Mouse (Mus musculus) liver, embryonic 11.5 days (tissue): ENCODE data around the gene Ankdd1a. TPM values are rescaled to one million over a fixed set of nuclear protein-coding genes. Genes with fewer than 3 reads are reported as not detected.

Experiments
- ATAC-seq: fragments of 200-750 bp; cut with Nextera tagmentation; replicated peaks from 2 replicates; pipeline ENCODE4 v1.8.0; 2017; ENCODE audit warnings: moderate number of reproducible peaks, mild to moderate bottlenecking, moderate TSS enrichment, moderate library complexity; ENCODE audit not compliant: low FRiP score
- DNase-seq: peaks from one replicate; pipeline ENCODE4 v3.0.0-alpha.2; 2017; ENCODE audit warnings: low spot score
- H3K27ac ChIP-seq: fragments of 300-500 bp; sonication (generic); 2 replicates; pipeline ENCODE4 v1.5.1; 2014; ENCODE audit warnings: mild to moderate bottlenecking, low read depth, low read length, control low read depth
- H3K27me3 ChIP-seq: fragments of 300-500 bp; sonication (generic); replicated peaks from 2 replicates; pipeline ENCODE4 v1.6.1; 2014; ENCODE audit warnings: low read length, mixed read lengths; ENCODE audit not compliant: control insufficient read depth, insufficient read depth
- H3K36me3 ChIP-seq: fragments of 300-500 bp; sonication (generic); 2 replicates; pipeline ENCODE4 v1.6.1; 2014; ENCODE audit warnings: mild to moderate bottlenecking, low read length, moderate library complexity, mixed read lengths; ENCODE audit not compliant: control insufficient read depth, insufficient read depth
- H3K4me1 ChIP-seq: fragments of 300-500 bp; sonication (generic); replicated peaks from 2 replicates; pipeline ENCODE4 v1.6.1; 2014; ENCODE audit warnings: low read length, mixed read lengths; ENCODE audit not compliant: control insufficient read depth, insufficient read depth
- H3K4me2 ChIP-seq: fragments of 300-500 bp; sonication (generic); 2 replicates; pipeline ENCODE4 v1.6.1; 2014; ENCODE audit warnings: mild to moderate bottlenecking, control low read depth, moderate library complexity
- H3K4me3 ChIP-seq: fragments of 300-500 bp; sonication (generic); 2 replicates; pipeline ENCODE4 v1.5.1; 2014; ENCODE audit warnings: low read depth, low read length, control low read depth
- H3K9ac ChIP-seq: fragments of 300-500 bp; sonication (generic); 2 replicates; pipeline ENCODE4 v1.6.1; 2014; ENCODE audit warnings: low read depth, low read length, control low read depth
- H3K9me3 ChIP-seq: fragments of 300-500 bp; sonication (generic); 2 replicates; pipeline ENCODE4 v1.6.1; 2016; ENCODE audit warnings: low read length, inconsistent platforms, mixed read lengths; ENCODE audit not compliant: control insufficient read depth
- WGBS: fragments of 180-500 bp; shearing (Covaris S2); extraction: QIAGEN DNeasy Blood & Tissue Kit; methylation state at CpG from one replicate; pipeline ENCODE4 v1.1.7; 2014; 5-methylcytosine and 5-hydroxymethylcytosine counted together
- polyA plus RNA-seq: library from polyadenylated mRNA; unstranded; fragments of >200 nt; fragmentation: Nextera tagmentation; extraction: Ambion mirVana; gene quantifications from 2 replicates; pipeline ENCODE4 v1.2.1, GENCODE M21; 2014

Ankdd1a gene
- not detected in 2 replicates for polyA plus RNA-seq

DNA sequence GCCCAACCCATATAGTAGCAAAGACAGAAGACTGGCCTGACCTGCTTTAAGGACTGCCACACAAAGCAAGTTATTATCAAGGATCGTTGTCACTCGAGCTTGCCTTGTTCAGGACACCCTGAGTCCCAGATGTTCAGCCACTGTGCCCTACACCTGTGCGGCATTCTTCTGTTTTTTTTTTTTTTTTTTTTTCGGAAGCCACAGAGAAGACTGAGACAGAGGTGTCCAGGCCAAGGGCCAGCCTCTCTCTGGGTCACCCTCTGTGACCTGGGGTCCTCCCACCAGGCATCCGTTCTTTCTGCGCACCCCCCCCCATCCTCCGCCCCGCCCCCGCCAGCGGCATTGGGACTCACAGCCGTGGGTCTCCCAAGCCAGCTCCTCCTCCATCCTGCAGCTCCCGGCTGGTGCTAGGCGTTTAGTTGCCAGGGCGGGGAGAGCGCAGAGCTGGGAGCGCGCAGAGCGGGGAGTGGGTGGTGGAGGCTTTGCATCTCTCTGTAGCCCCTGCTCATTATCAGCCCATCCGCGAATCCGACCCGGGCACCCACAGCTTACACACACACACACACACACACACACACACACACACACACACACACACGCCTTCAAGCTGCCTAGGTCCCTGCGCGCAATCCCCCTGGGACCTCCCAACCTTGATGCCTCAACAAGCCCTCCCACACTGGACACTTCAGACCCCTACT lies at the start of gene Ankdd1a:
Gene Ankdd1a (minus strand): TSS at position 387 of the 698 bp plus-strand sequence.
- Histone ChIP-seq H3K9ac (no peak within 1 kb of the TSS), H3K4me1 (no peaks in the 10 kb centered on the region; the same call in 1 of the 2 replicates), H3K36me3 (no peaks in the 10 kb centered on the region), H3K27me3 (peaks cover 7% of the 10 kb centered on the region; the same call in 1 of the 2 replicates), H3K4me3 (no peak within 1 kb of the TSS), H3K27ac (no peak within 1 kb of the TSS), H3K4me2 (peak within 1 kb of the TSS; percentile 48), H3K9me3 (no peaks in the 10 kb centered on the region)
- whole genome bisulfite sequencing: 20% methylated on average over 25 of the region's 25 CpGs
- DNase-seq (no peak), ATAC-seq (no peak)

DNA sequence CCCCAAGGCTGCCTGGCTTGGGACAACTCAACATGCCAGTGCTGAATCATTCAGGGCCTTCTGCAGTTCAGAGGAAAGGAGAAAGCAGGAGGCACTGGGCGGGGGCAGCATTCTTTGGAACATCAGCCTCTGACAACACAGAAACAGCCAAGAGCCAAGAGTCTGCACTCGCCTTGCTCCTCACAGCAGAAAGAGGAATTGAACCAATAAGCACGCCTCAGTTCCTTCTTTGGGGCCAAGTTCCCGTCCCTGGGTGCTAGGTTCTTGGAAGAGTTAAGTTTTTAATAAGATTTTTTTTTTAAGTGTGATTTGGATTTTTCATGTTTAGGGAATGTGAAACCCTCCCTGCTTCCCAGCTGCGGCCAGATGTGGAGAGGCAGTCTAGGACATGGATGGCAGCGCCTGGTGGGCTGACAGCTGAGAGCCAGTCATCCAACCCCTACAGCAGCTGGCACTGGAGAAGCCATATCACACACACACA lies 49.5 kb upstream of the Ankdd1a start:
- no peak overlapping the region for H3K4me2 ChIP-seq
- no peak for ATAC-seq
- H3K36me3 ChIP-seq: peaks cover 31% of the 10 kb centered on the region
- peaks cover 5% of the 10 kb centered on the region for H3K4me1 ChIP-seq
- no peak overlapping the region for H3K27ac ChIP-seq
- H3K9ac ChIP-seq: no peak overlapping the region
- H3K4me3 ChIP-seq: no peak overlapping the region
- H3K9me3 ChIP-seq: no peaks in the 10 kb centered on the region
- no peaks in the 10 kb centered on the region for H3K27me3 ChIP-seq
- no peak for DNase-seq
- WGBS: 80% methylated on average over 6 of the region's 6 CpGs

DNA sequence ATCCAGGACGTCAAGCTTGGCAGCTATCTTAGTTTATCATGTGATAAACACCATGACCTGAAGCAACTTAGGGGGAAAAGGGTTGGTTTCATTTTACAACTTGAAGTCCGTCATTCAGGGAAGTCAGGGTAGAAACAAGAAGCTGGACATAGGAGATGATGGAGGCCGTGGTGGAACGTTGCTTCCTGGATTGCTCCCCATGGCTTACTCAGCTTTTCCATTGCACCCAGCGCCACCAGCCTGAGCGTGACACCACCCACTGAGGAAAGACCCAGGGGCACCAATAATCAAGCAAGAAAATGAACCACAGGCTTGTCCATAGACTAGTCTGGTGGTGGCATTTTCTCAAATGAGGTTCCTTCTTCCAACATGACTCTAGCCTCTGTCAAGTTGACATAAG lies 48.8 kb upstream of the Ankdd1a start:
- H3K9me3 ChIP-seq: no peaks in the 10 kb centered on the region
- no peak overlapping the region for H3K9ac ChIP-seq
- peaks cover 3% of the 10 kb centered on the region; the same call in 1 of the 2 replicates for H3K4me1 ChIP-seq
- ATAC-seq (no peak), DNase-seq (no peak)
- 82% methylated on average over 6 of the region's 6 CpGs for WGBS
- H3K27ac ChIP-seq: no peak overlapping the region
- peaks cover 36% of the 10 kb centered on the region for H3K36me3 ChIP-seq
- no peak overlapping the region for H3K4me2 ChIP-seq
- H3K27me3 ChIP-seq: no peaks in the 10 kb centered on the region
- no peak overlapping the region for H3K4me3 ChIP-seq

DNA sequence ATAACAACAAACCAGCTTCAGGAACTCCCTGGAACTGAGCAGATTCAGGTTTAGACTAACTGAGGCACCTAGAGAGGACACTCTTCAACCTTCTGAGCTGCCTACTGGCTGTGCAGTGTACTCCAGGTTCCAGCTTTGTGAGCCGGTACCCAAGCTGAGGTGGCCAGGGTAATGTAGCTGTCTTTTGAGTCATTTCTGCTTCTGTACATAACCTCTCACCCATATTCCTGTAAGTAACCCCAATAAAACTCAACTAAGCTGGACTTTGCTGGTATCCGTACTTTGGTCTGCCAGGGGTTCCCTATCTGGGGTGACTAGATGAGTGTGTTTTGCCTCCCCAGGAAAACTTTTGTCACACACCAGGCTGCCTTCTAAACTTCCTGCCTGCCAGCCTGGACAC lies 44.7 kb upstream of the Ankdd1a start:
- Histone ChIP-seq H3K9me3 (no peaks in the 10 kb centered on the region), H3K27me3 (no peaks in the 10 kb centered on the region), H3K4me2 (no peak overlapping the region), H3K4me3 (no peak overlapping the region), H3K9ac (no peak overlapping the region), H3K36me3 (peaks cover 36% of the 10 kb centered on the region), H3K4me1 (peaks cover 16% of the 10 kb centered on the region), H3K27ac (no peak overlapping the region)
- no peak for ATAC-seq
- no peak for DNase-seq
- WGBS: 97% methylated on average over 2 of the region's 2 CpGs

DNA sequence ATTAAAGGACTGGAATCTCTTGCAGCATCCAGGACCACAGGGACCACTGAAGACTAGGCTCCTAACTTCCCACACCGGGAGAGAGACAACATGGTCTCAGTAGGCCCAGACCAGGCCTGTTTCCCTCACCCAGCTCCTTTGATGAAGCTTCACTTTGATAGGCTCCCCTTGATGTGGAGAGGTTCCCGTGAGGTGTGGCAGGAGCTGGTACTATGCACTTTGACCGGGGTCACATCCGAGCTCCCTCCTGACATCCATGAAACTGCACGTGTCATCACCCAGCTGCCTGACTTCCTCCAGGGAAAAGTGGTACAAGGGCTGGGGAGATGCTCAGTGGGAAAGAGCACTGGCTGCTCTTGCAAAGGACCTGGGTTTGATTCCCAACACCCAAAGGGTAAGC lies 43.1 kb upstream of the Ankdd1a start:
- Histone ChIP-seq H3K9me3 (no peaks in the 10 kb centered on the region), H3K4me1 (peaks cover 16% of the 10 kb centered on the region), H3K27me3 (no peaks in the 10 kb centered on the region), H3K27ac (no peak overlapping the region), H3K36me3 (peaks cover 44% of the 10 kb centered on the region), H3K9ac (no peak overlapping the region), H3K4me3 (no peak overlapping the region), H3K4me2 (no peak overlapping the region)
- ATAC-seq (no peak), DNase-seq (no peak)
- WGBS: 89% methylated on average over 5 of the region's 5 CpGs

DNA sequence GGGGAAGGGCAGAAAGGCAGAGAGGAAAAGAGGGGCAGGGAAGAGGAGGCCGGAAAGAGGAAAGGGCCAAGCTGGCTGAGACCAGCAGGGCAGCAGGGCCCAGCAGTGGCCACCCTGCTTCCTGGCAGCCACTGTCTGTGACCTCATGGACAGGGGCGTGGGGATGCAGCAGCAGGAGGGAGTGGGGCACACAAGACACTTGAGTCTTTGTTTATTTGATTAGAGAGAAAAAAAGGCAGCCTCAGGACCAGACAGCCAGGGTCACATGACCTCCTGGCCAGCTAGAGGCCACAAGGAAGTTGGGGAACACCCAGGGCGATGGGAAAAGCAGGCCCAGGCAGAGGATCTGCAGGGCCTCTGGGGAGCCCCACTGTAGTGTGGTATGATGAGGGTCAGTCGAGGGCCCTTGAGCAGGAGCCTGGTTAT lies 42.1 kb upstream of the Ankdd1a start:
- Histone ChIP-seq H3K27me3 (no peaks in the 10 kb centered on the region), H3K4me1 (peaks cover 16% of the 10 kb centered on the region), H3K27ac (0 out of 2 replicates have a peak overlapping the region, but pooled peaks have one; percentile 26), H3K4me3 (no peak overlapping the region), H3K9me3 (no peaks in the 10 kb centered on the region), H3K36me3 (peaks cover 42% of the 10 kb centered on the region), H3K9ac (peak overlapping the region; percentile 15; the same call in 1 of the 2 replicates), H3K4me2 (no peak overlapping the region)
- DNase-seq: no peak
- ATAC-seq: 0 out of 2 replicates have a peak, but pooled peaks have one; percentile 34
- 48% methylated on average over 4 of the region's 4 CpGs for WGBS

DNA sequence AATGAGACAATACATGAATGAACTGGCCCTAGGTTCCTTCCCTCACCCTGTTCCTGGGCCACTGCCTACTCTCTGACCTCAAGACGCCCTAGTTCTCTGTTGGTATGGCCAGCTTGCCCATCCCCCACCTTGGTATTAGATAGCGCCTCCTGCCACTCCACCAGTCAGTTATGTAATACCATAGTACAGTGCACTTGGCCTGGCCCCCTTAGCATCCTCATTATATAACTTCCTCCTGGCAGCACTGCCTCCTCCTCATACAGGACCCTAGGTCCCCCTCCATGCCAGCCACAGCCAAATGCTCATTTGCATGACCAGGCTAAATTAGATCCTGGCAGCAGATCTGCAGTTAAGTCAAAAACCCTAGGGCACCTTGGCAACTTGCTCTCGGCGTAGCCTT lies 41.0 kb upstream of the Ankdd1a start:
- ATAC-seq: no peak
- H3K27ac ChIP-seq: no peak overlapping the region
- WGBS: 79% methylated on average over 4 of the region's 4 CpGs

DNA sequence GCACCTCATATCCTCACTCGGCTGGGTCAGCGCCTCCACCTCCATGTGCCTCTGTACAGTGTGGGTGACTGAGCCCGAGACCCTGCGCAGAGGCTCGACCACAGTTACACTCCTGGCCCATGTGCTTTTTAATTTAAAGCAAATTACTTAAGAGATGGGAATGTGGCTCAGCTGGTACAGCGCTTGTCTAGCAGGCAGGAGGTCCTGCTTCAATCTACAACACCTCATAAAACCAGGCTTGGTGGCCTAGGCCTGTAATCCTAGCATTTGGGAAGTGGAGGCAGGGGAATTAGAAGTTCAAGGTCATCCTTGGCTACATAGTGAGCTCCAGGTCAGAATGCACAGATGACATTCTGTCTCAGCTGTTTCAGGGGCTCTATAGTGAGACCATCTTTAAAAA lies 38.8 kb upstream of the Ankdd1a start:
- no peak for ATAC-seq
- no peak overlapping the region for H3K9ac ChIP-seq
- 93% methylated on average over 6 of the region's 6 CpGs for WGBS
- peaks cover 45% of the 10 kb centered on the region for H3K4me1 ChIP-seq
- H3K9me3 ChIP-seq: no peaks in the 10 kb centered on the region
- no peak overlapping the region for H3K27ac ChIP-seq
- H3K27me3 ChIP-seq: no peaks in the 10 kb centered on the region
- no peak for DNase-seq
- H3K36me3 ChIP-seq: peaks cover 44% of the 10 kb centered on the region
- no peak overlapping the region for H3K4me2 ChIP-seq
- no peak overlapping the region for H3K4me3 ChIP-seq

More for the DNA sequence above, 41.0 kb upstream of the Ankdd1a start:
- Histone ChIP-seq H3K4me2 (no peak overlapping the region), H3K27me3 (no peaks in the 10 kb centered on the region), H3K36me3 (peaks cover 49% of the 10 kb centered on the region), H3K4me3 (no peak overlapping the region), H3K9me3 (no peaks in the 10 kb centered on the region), H3K4me1 (peaks cover 23% of the 10 kb centered on the region), H3K9ac (no peak overlapping the region)
- no peak for DNase-seq

DNA sequence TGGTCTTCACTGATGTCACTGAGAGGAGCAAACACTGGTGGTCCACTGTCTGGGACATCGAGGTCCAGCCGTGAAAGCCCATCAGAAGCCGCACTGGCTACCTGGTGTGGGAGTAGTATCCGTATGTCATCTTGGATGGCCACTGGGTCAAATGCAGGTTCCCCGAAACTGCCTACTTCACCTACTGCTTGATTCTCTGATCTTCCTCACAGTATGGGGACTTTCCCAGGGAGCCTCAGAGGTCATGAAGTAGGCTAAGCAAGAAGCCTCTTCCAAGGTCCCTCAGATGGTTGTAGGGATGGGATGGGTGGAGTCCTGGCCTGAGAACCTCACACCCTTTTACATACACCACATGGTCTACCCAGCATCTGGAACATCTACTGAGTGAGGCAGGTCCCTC lies 37.0 kb upstream of the Ankdd1a start:
- DNase-seq (no peak), ATAC-seq (no peak)
- no peak overlapping the region for H3K4me3 ChIP-seq
- H3K9me3 ChIP-seq: no peaks in the 10 kb centered on the region
- no peak overlapping the region for H3K9ac ChIP-seq
- peaks cover 35% of the 10 kb centered on the region for H3K36me3 ChIP-seq
- no peak overlapping the region for H3K4me2 ChIP-seq
- peaks cover 47% of the 10 kb centered on the region for H3K4me1 ChIP-seq
- 0 out of 2 replicates have a peak overlapping the region, but pooled peaks have one; percentile 95 for H3K27ac ChIP-seq
- H3K27me3 ChIP-seq: no peaks in the 10 kb centered on the region
- 96% methylated on average over 5 of the region's 5 CpGs for WGBS
